Mouse (Mus musculus): ENCODE measurements around the gene Nts. TPM values are rescaled to one million over a fixed set of nuclear protein-coding genes. Genes with fewer than 3 reads are reported as not detected.
"Not testable (repeated sequence)": the region's sequence is repeated elsewhere in the genome, so short reads cannot be mapped to it uniquely, and the experiment has no call there.

The Nts gene
- polyA plus RNA-seq, 1 experiment from 2014 or later, result 0.31 TPM

DNA sequence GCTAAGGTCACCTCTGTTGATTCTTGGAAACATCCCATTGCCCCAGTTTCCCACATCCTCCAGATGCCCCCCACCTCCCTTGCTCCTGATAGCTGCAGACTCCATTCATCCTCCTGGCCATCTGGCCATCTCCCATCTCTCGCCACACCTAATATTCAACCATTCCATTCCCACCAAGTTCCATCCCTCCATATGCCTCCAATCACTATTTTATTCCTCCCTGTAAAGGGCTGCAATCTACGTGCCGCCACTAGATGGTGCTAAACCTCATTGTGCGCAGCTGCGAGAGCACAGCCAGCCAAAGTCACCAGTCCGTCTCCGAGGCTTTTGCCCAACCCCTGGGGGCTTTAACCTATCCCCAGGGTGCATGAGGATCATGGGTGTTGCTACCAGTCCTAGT, 55.2 kb downstream of the Nts start:
- peak; percentile 45 for DNase-seq (ENCODE audit: low spot score)
- not testable (repeated sequence) for H3K27ac ChIP-seq (replicated peaks); H3K9me3 ChIP-seq; H3K4me1 ChIP-seq; H3K27me3 ChIP-seq (replicated peaks; ENCODE audit: low read depth, poor library complexity, severe bottlenecking); H3K36me3 ChIP-seq (replicated peaks); H3K4me3 ChIP-seq
- 8% methylated on average over 7 of the region's 7 CpGs for WGBS

Other genes with a start within 250 kb of the Nts start
- gene Rassf9, start 21.7 kb upstream of the Nts start, polyA plus RNA-seq (2016; fragmentation: Nextera tagmentation; extraction: Ambion mirVana), result 1.9 and 2.3 TPM in 2 replicates